Mouse (Mus musculus): ENCODE measurements around the gene Itgb3. TPM values are rescaled to one million over a fixed set of nuclear protein-coding genes. Genes with fewer than 3 reads are reported as not detected.

The Itgb3 gene
- total RNA-seq, 2 experiments from 2014 or later = 2.1 to 2.5 TPM

DNA sequence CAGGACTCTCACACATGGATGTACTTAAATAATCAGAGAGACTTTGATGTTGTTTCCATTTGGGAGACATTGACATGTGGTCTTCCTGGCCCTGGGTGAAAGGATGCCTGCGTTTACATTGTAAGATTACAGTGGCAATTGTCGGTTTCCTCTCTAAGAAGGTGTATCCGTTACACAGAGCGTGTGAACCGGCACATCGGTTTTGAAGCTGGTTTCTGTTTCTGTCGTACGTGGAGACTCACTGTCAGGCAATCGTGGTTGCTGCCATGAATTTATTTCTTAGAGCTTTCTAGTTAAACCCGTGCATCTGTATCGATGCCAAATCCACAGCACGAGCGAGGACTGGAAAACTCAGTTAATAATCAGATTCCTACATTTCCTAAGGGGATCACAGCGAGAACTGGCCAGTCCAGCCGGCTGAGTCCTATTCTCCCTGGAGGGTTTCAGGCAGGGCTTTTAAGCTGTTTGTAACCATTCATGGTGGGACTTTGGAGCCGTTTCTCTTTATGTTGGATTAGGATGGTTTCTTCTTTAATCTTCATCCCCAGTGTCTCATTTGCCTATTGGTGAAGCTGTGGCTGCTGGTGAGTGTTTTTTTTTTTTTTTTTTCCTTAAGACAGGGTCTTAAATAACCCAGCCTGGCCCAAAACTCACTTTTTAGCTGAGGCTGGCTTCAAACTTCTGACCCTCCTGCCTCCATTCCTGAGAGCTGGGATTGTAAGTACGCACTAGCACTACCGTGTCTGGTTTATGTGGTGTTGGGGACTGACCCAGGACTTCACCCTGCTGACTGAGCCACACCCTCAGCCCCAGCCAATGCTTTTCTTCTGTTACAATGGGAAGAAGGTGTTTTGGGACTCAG, 26.1 kb upstream of the Itgb3 start:
- no peak for DNase-seq (ENCODE audit: low spot score in 2 of 2)

DNA sequence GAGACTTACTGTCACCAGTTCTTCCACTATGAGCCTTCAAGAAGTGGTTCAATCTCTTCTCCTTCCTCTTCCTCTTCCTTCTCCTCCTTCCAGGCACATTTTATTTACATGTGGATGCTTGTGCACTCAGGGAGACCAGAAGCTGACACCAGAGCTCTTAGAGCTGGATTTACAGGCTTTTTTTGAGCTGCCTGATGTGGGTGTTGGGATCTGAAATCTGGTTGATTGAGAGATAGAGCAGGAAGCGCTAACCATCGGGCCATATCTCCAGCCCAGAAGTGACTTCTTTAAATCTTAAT, 25.5 kb upstream of the Itgb3 start:
- DNase-seq (ENCODE audit: low spot score in 2 of 2) = no peak

DNA sequence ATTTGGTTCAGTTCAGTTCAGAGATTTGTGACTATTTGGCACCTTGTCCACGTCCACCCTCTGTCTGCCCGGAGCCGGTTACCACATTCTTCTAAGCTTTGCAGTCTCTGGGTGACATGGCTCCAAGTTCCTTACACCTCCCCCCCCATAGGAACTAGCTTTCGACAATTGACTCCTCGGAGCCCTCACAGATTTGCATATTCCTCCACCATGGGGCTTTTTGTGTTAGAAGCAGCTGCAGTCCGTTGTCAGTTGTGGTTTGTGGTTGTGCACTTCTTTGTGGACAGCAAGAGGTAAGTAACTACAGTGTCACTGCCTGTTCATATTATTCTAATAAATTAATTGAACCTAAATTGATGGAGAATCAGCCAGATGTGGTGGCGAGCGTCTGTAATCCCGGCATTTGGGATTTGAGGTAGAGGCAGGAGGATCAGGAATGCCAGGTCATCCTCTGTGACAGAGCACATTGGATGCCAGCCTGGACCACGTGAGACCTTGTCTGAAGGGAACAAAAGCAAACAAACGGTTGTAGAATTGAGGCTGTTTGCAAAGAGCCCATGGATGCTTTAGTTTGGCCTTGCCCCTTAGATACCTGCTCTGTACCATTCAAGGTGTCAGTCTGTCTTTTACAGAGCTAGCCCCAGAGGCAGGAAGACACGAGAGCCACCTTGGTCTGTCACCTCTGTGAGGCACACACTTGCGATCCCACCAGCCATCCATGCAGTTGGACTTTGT, 25.0 kb upstream of the Itgb3 start:
- no peak for DNase-seq (ENCODE audit: low spot score in 2 of 2)

DNA sequence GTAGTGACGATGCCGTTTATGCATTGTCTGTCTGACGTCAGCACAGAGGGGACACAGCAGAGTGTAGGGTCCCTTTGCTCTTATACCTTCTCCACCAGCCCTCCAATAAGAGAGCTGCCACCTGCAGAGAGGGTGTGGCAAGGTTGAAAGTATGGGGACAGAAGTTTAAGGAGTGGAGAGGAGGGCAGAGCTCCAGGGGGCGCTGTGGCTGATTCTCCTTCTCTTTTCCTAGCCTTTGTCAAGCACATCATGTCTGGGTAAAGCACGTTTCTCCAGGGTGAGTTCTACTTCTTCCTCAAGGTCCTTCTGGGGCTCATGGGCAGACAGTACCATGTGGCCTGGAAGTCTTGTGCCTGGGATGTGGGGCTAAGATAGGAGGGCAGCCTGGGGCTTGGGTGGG, 22.3 kb upstream of the Itgb3 start:
- no peak for DNase-seq (ENCODE audit: low spot score in 2 of 2)

DNA sequence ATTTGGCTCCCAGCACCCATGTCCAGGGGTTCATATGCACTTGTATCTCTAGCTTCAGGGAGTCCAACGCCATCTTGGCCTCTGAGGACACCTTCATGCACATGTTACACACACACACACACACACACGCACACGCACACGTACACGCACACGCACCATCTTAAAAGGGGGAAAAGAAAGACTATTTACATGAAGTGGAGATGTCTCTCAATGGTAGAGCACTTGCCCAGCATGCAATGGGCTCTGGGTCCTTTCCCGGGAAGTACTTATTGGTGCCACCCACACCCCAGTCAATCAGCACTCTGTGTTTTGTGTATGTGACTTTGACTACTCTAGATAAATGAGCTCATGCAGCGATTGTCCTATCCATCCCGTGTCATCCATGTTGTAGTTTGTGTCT, 19.9 kb upstream of the Itgb3 start:
- no peak for DNase-seq (ENCODE audit: low spot score in 2 of 2)

DNA sequence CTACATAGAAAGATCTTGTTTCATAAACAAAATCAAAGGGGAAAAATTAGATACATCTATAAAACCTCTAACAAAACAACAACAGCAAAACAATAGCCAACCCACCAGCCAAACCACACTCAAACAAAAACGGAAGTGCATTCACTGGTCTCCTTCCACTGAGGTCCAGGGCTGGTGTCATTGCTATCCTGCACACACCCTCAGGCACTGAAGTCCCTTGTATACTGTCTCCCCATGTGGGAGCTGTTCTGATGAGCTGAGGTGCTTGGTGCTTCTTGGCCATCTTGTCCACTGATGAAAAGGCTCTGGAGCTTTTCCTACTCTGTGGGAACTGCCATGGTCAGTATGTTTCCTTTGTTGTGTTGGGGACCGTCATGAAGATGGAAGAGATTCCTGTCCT, 19.3 kb upstream of the Itgb3 start:
- DNase-seq (ENCODE audit: low spot score in 2 of 2) = no peak

DNA sequence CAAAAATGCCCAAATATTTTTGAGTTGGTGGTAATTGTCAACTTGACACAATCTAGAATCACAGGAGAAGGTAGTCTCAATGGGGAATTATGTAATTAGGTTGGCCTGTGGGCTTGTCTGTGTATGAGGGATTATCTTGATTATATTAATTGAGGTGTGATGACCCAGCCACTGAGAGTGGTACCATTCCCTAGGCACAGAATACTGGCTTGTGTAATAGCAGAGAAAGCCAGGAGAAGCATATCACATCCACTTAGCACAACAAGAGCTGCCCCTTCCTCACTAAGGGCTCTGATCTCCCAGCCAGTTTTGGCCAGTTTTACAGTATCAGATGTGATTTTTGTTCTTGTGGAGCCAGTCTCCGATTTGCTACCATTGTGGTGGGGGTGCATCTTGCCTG, 18.2 kb upstream of the Itgb3 start:
- no peak for DNase-seq (ENCODE audit: low spot score in 2 of 2)

DNA sequence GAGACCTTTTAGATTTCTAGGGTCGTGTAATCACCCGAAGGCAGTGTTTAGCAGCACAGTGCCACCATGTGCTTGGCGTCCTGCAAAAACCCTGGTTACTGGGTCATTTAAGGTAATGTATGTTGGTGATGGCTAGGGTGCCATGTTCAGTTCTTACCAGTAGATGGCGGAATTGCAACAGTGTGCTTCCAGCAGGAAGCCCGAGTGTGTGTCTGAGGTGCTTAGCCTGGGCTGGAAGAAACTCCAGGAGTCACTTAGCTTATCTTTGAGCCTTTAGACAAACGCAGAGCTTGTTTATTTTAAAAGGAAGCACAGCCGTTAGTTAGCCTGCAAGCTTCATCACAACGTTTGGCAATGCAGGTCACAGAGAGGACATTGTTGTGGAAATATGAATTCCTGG, 17.7 kb upstream of the Itgb3 start:
- peak; percentile 81 to 88 for DNase-seq (ENCODE audit: low spot score in 2 of 2)

DNA sequence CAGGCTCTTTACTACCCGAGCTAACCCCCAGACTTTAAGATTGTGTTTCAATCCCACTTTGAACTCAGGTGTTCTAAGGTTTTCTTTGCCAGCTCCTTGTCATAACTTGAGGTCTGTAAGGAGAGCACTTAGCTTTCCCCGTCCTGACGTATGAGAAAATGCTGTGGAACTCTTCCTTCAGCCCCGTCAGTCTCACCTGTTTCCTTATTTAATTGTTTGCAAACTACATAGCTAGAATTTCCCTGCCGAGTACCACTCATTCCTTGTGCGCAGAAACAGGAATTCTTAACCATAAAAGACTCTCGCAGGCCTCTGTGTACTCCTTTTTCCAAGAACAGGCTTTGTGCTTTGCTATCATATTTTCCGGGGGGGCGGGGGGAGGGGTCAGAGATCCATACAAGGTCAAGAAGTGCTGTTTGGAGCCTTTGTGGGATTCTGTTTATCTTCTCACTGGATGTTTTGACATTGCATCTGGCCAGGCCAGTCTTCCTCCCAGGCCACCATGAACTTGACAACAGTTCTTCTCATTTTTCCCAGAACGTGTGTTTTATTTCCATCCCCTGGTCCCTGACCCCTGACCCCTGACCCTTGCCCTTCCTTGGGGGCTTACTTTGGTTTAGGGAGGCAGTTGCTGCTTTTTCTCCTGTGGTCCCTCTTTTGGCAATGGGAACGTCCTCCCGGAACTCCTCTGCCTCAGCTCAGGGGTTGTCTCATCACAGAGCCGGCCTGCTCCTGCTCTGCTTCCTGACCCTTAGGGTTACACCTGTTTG, 15.5 kb upstream of the Itgb3 start:
- no peak for DNase-seq (ENCODE audit: low spot score in 2 of 2)

DNA sequence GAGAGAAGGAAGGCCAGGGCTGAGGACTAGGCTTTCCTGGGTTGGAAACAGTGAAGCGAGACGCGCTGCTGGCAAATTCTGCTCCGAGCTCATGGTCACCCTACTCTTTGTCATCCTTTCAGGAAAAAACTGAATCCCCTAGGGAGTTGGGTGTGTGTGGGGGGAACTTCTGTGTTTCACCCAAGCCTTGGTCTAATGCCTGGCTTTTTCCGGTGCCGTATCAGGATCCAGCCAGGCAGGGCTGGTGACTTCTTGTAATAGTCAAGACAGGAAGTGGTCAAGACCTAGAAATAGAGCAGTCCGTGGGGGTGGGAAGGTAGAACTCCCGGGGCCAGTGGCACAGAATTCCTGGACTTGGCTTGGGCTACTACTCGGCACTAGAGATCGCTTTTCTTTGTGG, 11.4 kb upstream of the Itgb3 start:
- DNase-seq (ENCODE audit: low spot score in 2 of 2) = no peak

DNA sequence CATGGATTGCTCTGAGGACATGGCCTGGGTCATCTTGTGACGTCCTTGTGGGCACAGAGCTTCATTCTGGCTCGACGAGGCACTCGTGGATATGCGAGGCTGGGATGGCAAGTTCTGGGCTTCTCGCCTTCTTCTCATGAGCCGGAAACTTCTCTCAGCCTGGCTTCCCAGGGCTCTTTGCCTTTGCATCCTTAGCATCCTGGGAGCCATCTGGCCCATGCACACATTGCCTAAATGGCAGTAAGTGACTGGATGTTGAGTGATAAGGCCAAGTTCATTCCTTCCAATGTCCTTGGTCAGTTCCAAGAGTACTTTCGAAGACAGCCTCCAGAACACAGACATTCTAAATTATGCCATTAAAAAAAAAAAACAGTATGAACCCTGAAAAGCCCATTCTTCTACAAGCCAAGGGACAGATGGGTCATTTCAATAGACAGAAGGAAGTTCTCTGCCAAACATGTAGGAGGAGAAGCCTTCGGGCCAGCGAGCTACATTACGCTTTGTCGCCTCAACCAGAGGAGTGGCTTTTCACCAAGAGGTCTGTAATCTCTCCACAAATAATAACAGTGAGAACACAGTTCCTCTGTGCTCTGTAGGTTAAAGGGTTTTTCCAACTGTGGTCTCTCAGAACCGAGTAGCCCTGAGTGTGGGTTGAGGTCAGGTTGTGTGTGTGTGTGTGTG, 8.4 kb upstream of the Itgb3 start:
- DNase-seq (ENCODE audit: low spot score in 2 of 2) = no peak

DNA sequence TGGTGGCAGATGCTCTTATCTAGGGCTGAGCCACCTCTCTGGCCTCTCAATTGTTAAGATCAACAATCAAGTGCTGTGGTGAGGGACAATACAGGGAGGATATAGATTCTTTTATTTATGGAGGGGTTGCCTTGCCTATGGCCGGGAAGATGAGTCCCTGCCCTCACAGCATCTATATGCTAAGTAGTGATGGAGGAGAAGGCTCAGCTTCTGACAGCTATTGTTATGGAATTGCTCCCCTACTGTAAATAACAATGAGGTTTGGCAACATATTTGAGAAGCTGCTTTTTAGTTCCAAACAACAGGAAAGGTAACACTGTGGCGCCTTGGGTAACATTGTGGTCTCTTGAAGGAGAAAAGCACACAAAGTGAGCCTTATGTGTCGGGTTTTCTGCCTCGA, 7.1 kb upstream of the Itgb3 start:
- no peak for DNase-seq (ENCODE audit: low spot score in 2 of 2)

DNA sequence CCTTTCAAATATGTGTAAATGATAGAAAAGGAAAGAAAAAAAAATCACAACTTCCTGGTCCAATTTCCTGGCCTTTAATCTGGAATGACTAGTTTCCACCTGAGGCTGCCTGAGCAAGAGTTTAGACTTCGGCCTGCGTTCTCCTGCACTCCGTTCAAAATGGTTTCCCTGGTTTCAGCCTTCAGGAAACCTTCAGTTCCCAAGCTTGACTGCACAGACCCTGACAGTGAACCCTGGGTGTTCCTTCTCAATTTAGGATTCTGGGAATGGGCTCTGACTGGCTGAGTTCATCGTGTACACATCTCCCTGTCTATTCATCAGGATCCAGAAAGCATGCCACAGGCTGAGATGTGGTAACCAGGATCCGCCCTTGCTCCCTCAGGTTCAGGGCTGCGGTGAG, 3.6 kb upstream of the Itgb3 start:
- no peak for DNase-seq (ENCODE audit: low spot score in 2 of 2)

DNA sequence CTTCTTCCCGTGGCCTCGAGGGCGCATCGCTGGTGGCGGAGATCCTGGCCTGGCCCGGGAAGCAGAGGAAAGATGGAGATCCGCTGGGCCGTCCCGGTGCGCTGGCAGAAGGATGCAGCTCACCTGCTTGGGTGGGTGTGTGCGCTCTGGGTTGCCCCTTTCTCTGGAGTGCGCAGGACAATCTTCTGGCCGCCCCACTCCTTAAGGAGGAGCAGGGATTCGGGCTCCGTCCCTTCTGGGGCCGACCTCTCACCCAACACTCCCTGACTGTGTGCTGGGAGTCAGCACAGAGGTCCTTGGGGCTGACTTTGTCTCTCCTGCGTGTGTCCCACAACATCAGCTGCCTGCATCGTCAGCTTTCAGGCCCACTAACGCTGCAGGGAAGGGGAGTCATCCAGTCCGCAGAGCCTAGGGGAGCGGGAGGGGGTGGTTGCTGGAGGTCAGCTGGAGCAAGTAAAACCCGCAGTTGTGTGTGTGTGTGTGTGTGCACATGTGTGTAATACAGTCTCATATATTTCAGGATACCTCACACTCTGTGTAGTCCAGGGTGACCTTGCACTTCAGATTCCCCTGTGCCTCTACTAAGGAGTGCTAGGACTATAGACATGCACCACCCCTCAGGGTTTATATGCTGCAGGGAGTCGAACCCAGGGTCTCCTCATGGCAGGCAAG, 585 bp downstream of the Itgb3 start:
- DNase-seq (ENCODE audit: low spot score in 2 of 2) = no peak

DNA sequence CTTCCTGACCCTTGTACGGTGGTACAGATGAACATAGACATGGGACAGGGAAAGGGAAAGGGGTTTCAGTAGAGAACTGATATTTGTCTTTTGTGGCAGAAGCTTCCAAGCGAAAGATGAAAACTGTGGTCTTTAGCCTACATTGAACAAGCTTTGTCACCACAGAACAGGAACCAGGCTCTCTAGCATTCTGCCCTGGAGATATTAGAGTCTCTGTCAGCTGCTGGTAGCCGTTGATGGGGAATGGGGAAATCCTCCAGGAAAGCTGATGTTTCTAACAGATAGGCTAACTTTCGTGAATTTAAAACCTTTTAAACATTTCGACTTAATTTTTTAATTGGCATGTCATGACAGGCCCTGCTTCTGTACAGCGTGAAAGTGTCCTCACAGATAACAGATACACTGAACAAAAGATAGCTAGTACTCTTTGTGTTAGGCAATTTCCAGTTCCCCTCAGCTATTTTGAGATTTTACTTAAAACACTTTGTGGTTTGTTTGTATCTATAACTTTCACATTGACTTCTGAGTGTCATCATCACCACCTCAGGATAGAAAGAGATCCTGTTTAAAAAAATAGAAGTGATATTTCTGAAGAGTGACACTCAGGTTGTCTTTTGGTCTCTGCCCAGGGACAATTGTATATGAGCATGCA, 1.4 kb downstream of the Itgb3 start:
- DNase-seq (ENCODE audit: low spot score in 2 of 2) = no peak

DNA sequence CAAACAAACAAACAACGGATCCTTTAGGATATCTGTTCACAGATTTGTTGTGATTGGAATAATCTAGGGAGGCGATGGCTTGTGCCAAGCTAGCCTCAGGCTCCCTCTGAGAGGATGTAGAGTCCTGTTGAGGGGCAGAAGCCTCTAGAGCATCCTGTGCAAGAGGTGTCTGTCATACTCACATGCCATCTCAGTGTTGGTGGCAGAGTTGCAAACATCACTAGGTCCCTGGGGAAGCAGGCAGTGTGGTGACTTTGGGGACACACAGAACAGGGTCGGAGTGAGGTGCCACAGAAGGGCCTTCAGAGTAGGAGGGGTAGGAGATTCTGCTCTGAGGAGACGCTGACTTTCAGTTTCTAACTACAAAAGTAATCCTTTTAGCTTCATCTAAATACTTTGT, 1.9 kb downstream of the Itgb3 start:
- no peak for DNase-seq (ENCODE audit: low spot score in 2 of 2)

DNA sequence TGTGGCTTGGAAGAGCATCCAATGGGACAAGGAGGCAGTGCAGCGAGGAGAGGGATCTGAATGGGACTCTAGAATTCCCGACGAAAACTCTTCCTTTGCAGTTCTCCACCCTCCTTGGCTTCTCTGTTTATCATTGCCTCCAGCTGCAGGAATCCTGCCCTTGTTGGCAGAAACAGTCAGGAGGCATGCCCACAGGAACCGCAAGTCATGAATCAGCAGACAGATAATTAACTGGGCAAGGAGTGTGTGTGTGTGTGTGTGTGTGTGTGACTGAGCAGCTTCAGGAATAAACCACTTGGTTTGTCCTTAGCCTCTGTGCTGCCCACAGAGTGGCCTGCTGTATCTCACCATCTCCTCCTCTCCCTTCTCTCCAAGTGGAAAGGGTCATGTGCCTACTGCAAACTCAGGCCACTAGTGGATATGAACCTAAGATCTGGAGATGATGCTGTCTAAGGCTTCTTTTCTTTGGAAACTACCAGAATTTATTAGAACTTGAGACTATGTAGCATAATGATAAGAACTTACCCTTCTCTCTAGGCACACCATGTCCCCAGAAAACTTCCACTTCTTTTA, 3.9 kb downstream of the Itgb3 start:
- DNase-seq (ENCODE audit: low spot score in 2 of 2) = no peak

DNA sequence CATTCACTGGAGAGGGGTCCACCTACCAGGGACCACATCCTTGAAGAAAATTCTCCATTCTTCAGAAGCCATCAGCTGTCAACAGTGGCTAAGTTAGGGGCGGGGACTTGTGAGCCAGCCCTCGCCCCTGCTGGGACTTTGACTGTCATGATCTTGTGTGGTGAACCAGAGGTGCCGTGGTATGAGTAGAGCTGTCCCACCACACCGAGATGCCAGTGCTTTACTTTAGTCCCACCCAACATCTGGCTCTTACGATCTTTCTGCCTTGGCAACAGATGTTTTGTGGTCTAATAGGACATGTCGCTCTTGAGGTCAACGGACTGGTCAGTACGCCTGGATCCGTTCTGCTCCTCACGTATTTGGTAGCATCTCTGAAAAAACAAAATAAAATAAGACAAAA, 5.8 kb downstream of the Itgb3 start:
- DNase-seq (ENCODE audit: low spot score in 2 of 2) = no peak

DNA sequence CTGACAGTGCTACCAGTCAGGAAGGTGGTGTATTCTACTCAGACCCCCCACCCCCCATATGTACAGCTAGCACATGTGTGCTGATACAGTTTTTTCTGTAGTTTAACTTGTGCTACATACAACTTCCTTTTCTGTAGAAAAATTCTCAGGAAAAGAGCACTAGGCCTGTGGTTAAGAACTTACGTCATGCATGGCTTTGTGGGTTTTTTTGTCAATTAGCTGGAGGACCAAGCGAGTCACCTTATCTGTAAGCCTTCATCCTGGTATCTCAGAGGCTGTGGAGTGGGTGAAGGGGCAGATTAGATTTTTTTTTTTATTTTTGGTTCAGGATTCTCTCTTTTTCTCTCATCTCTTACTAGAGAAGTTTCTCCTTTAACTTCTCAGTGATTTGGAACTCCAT, 6.3 kb downstream of the Itgb3 start:
- no peak for DNase-seq (ENCODE audit: low spot score in 2 of 2)

DNA sequence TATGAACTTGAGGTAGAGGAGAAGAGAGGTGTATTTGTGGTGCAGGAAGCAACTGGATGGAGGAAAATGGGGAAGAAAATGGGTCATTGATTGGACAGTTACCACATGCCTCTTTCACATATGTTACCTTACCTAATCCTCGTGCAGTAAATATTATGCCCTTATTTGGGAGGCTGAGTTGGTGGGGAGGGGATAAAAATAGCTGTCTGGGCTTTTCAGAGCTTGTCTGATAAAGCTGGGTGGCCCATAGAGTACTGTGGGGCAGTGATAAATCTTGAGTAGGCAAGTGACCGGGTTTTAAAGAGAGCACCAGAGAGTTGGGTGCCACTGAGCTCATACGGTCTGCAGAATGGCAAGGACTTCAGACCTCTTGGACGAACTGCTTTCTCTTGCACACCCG, 8.4 kb downstream of the Itgb3 start:
- no peak for DNase-seq (ENCODE audit: low spot score in 2 of 2)
